Mouse (Mus musculus) stomach, postnatal 0 days (tissue): ENCODE measurements around the gene Mri1. TPM values are rescaled to one million over a fixed set of nuclear protein-coding genes. Genes with fewer than 3 reads are reported as not detected.
A peak's percentile ranks its signal among the peaks of the same experiment; 100 is the strongest.

Experiments used
- ATAC-seq: fragments of 200-750 bp; cut with Nextera tagmentation; 2 replicates; pipeline ENCODE4 v1.8.0; 2017; ENCODE audit not compliant: low FRiP score, low TSS enrichment
- DNase-seq: peaks from one replicate; pipeline ENCODE4 v3.0.0-alpha.2; 2016; ENCODE audit warnings: low spot score
- H3K27ac ChIP-seq: fragments of 300-500 bp; sonication (generic); replicated peaks from 2 replicates; pipeline ENCODE4 v1.5.1; 2014; ENCODE audit warnings: mild to moderate bottlenecking, control low read depth
- H3K27me3 ChIP-seq: fragments of 300-500 bp; sonication (generic); 2 replicates; pipeline ENCODE4 v1.6.1; 2014; ENCODE audit warnings: low read length; ENCODE audit not compliant: control insufficient read depth, insufficient read depth
- H3K36me3 ChIP-seq: fragments of 300-500 bp; sonication (generic); 2 replicates; pipeline ENCODE4 v1.6.1; 2014; ENCODE audit warnings: low read length, mixed read lengths; ENCODE audit not compliant: control insufficient read depth, insufficient read depth
- H3K4me1 ChIP-seq: fragments of 300-500 bp; sonication (generic); replicated peaks from 2 replicates; pipeline ENCODE4 v1.6.1; 2014; ENCODE audit warnings: antibody characterized with exemption; ENCODE audit not compliant: control insufficient read depth, insufficient read depth
- H3K4me2 ChIP-seq: fragments of 300-500 bp; sonication (generic); replicated peaks from 2 replicates; pipeline ENCODE4 v1.6.1; 2014; ENCODE audit warnings: low read depth, mild to moderate bottlenecking, control low read depth, moderate library complexity
- H3K4me3 ChIP-seq: fragments of 300-500 bp; sonication (generic); 2 replicates; pipeline ENCODE4 v1.5.1; 2014; ENCODE audit warnings: low read depth, low read length, control low read depth
- H3K9ac ChIP-seq: fragments of 300-500 bp; sonication (generic); 2 replicates; pipeline ENCODE4 v1.6.1; 2014; ENCODE audit warnings: mild to moderate bottlenecking, low read length, control low read depth, mixed read lengths
- H3K9me3 ChIP-seq: fragments of 300-500 bp; sonication (generic); 2 replicates; pipeline ENCODE4 v1.6.1; 2016; ENCODE audit warnings: low read length; ENCODE audit not compliant: control insufficient read depth
- CTCF ChIP-seq: IDR thresholded peaks from 2 replicates; pipeline ENCODE4 v1.5.1; 2016; ENCODE audit warnings: antibody characterized with exemption, low read depth, mild to moderate bottlenecking, moderate library complexity
- EP300 ChIP-seq: optimal IDR thresholded peaks from 2 replicates; pipeline ENCODE3; 2016; ENCODE audit warnings: antibody characterized with exemption
- WGBS: fragments of 180-500 bp; shearing (Covaris S2); extraction: QIAGEN DNeasy Blood & Tissue Kit; methylation state at CpG from one replicate; pipeline ENCODE4 v1.1.7; 2014; 5-methylcytosine and 5-hydroxymethylcytosine counted together
- microRNA counts: library from miRNA; unstranded; fragments of <30 nt; microRNA quantifications from one replicate; lab custom pipeline; 2015
- microRNA-seq: library from miRNA; unstranded; fragments of <30 nt; microRNA quantifications from one replicate; pipeline ENCODE4, GENCODE M21; 2016
- polyA plus RNA-seq: library from polyadenylated mRNA; unstranded; fragments of >200 nt; fragmentation: Nextera tagmentation; extraction: Ambion mirVana; gene quantifications from 2 replicates; pipeline ENCODE4 v1.2.1, GENCODE M21; 2015

Mri1 gene
- polyA plus RNA-seq, 1 experiment from 2014 or later: 61.7 TPM

DNA sequence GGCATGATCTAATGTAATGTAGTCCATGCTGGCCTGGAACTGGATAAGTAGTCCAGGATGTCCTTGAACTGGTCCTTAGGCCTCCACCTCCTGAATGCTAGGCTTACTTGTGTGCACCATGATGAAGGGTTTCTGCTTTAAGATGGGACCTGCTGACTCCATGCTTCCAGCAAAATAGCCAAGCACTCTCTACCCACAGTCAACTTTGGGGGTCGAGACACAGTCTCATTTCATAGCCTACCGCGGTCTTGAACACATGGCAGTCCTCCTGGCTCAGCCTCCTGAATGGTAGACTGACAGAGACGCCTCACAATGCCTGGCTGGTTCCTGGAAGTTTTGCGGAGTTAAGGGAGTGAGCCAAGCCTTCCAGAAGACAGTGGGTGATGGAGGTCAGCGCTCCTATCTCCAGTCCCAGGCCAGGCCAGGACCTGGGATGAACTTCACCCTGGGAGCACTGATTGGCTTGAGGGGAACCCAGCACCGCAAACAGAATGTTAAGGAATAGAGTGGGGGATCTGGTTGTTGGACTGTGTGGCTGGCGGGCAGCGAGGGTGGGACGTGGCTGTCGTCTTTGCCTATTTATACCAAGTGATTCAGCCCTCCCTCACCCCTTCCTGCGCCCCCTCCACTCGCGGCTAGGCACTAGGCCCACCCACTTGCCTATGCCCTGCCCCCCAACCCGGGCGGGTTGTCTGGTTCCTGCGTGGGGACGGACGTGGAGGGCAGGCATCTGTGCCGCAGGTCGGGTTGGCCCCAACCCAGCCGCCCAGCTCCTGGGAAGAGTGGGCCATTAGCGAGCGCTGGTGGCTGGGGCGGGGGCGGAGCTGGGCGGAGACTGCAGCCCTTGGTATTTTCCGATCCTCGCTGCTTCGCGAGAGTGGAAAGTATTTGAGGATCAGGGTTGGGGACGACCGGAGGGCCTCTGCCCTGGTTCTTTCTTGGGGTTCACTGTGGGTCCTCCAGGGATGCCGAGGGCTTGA is 53.9 kb downstream of the Mri1 start:
- H3K9me3 ChIP-seq: no peaks in the 10 kb centered on the region
- peak overlapping the region; percentile 93 for H3K9ac ChIP-seq
- WGBS: 6% methylated on average over 33 of the region's 34 CpGs
- DNase-seq: peak; percentile 85
- H3K27ac ChIP-seq: peak overlapping the region; percentile 99
- peak overlapping the region; percentile 92 for H3K4me2 ChIP-seq
- H3K4me3 ChIP-seq: peak overlapping the region; percentile 72
- peaks cover 19% of the 10 kb centered on the region for H3K4me1 ChIP-seq
- peaks cover 10% of the 10 kb centered on the region for H3K36me3 ChIP-seq
- H3K27me3 ChIP-seq: no peaks in the 10 kb centered on the region
- TF ChIP-seq EP300 (no peak), CTCF (no peak)
- ATAC-seq: peak; percentile 49

DNA sequence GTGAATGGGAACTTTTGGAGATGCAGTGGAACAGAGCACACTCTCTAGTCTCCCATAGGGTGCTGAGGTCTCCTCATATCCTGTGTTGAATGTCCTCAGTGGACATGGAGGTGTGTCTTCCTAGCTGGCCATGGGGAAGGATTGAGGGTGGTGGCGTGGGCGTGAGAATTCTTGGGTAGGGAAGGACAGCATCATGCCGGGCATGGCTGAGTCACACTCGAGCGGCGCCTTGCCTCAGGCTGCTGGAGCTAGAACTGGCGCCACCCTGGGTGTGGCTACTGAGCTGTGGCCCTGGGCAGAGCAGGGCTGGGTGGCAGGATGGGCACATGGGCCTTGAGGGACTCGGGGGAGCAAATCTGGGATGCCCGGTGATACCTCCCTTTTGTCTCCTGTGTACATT is 54.7 kb downstream of the Mri1 start:
- H3K4me1 ChIP-seq: peaks cover 22% of the 10 kb centered on the region
- H3K27ac ChIP-seq: peak overlapping the region; percentile 99
- 38% methylated on average over 9 of the region's 9 CpGs for WGBS
- H3K4me3 ChIP-seq: peak overlapping the region; percentile 72
- peak; percentile 65 for ATAC-seq
- peaks cover 8% of the 10 kb centered on the region; the same call in 1 of the 2 replicates for H3K36me3 ChIP-seq
- H3K4me2 ChIP-seq: peak overlapping the region; percentile 92
- DNase-seq: peak; percentile 89
- no peaks in the 10 kb centered on the region for H3K27me3 ChIP-seq
- TF ChIP-seq CTCF: no peak
- no peaks in the 10 kb centered on the region for H3K9me3 ChIP-seq
- peak overlapping the region; percentile 93 for H3K9ac ChIP-seq

DNA sequence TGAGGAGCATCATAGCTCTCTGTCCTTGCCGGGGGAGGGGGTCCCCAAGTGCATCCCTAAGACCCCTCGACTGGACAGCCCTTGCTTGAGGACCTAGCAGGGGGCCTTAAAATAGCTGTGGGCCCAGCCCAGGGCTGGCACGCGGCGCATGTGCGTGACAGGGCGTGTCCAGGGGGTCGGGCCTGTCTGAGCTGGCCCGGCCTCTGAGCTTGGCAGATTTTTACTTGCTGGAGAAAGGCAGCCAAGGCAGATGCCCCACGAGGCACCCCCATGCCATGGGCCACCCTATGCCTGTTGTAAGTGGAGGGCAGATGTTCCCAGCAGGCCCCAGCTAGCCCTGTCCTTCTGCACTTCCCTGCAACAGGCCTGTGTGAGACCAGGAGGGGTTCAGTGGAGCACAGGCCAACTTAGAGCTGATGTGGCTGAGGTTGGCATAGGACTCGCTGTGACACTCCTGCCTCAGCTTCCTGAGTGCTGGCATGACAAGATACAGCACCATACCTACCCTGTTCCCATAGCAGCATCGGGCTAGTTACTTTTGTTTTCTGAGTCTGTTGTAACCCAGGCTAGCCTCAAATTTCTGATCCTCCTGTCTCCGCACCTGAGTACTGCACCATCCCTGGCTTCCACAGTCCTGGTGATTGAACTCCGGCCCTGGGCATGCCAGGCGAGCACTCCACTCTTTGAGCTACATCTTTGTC is 55.4 kb downstream of the Mri1 start:
- peak; percentile 85 for DNase-seq
- peak; percentile 22 for ATAC-seq
- Histone ChIP-seq H3K9ac (peak overlapping the region; percentile 93), H3K27ac (peak overlapping the region; percentile 99), H3K4me3 (peak overlapping the region; percentile 72), H3K27me3 (no peaks in the 10 kb centered on the region), H3K9me3 (no peaks in the 10 kb centered on the region), H3K4me1 (peaks cover 22% of the 10 kb centered on the region), H3K4me2 (peak overlapping the region; percentile 92), H3K36me3 (peaks cover 8% of the 10 kb centered on the region; the same call in 1 of the 2 replicates)
- no peak for TF ChIP-seq CTCF
- no peak for TF ChIP-seq EP300
- 25% methylated on average over 15 of the region's 15 CpGs for WGBS

DNA sequence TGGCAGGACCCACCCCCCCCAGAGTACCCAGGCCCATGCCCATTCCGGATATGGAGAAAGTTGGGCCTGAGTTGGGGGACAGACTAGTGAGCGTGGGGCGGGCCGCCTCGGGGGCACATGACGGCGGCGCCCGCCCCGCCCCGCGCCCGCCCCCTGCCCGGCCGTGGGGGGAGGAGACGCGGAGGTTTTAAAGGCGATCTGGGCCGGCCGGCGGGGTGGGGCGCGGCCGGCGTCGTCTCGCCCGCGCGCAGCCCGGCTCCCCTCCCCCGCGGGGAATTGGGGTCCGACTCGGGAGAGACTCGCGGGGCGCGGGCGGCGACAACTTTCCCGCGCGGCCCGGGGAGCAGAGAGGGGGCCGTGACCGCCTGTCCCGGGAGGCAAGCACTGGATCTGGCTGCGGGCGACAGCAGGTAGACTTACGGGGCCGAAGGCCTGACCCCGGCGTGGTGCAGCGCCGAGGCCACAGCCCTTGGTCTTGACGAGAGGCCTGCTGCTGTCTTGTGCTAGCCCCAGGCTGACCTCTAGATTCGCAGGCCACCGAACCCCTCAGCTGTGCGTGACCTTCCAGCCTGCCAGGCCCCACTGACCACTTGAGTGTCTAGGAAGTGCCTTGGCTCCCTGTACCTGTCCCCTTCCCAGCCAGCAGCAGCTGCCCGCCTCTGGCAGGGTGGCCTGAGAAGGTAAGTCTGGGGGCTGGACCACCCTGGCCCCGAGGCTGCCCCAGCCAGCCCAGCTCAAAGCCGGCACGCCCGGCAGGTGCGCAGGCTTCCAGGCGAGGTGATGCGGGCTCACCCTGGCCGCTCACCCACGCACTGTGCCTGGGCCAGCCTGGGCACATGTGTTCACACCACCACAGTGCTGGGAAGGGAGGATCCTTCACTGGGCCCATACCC is 56.2 kb downstream of the Mri1 start:
- 2% methylated on average over 35 of the region's 70 CpGs for WGBS
- peak; percentile 22 for ATAC-seq

DNA sequence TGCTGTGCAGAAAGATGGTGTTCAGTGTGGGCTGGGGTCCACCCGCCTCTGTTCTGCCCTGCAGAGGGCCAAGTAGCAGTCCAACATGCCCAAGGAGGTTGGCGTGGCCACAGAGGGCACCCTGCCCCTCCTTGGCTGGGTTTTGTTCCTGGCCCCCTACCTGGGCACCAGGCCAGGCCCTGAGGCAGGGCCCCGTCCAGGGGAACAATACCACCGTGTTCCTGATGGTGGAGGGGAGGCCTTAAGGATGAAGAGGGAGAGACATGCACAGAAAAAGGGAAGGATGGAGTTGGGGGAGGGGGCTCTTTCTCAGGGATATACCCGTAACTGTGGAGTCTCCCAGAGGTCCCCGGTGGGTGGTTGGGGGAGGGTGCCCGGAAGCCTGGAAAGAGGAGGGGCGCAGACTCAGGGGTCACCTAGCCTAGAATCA is 57.0 kb downstream of the Mri1 start:
- ATAC-seq (no peak), DNase-seq (no peak)
- 18% methylated on average over 8 of the region's 8 CpGs for WGBS

More for the DNA sequence above, 56.2 kb downstream of the Mri1 start:
- H3K36me3 ChIP-seq: peaks cover 8% of the 10 kb centered on the region; the same call in 1 of the 2 replicates
- no peaks in the 10 kb centered on the region for H3K9me3 ChIP-seq
- peak overlapping the region; percentile 92 for H3K4me2 ChIP-seq
- peak overlapping the region; percentile 93 for H3K9ac ChIP-seq
- peak overlapping the region; percentile 99 for H3K27ac ChIP-seq
- DNase-seq: peak; percentile 86
- TF ChIP-seq EP300 (peak; percentile 45), CTCF (no peak)
- peak overlapping the region; percentile 72 for H3K4me3 ChIP-seq
- no peaks in the 10 kb centered on the region for H3K27me3 ChIP-seq
- H3K4me1 ChIP-seq: peaks cover 22% of the 10 kb centered on the region

More for the DNA sequence above, 57.0 kb downstream of the Mri1 start:
- TF ChIP-seq CTCF: 0 out of 2 replicates have a peak, but pooled peaks have one; percentile 10
- TF ChIP-seq EP300: no peak
- Histone ChIP-seq H3K4me2 (peak overlapping the region; percentile 92), H3K9me3 (no peaks in the 10 kb centered on the region), H3K27ac (peak overlapping the region; percentile 99), H3K27me3 (no peaks in the 10 kb centered on the region), H3K9ac (peak overlapping the region; percentile 93), H3K4me1 (peaks cover 22% of the 10 kb centered on the region), H3K4me3 (peak overlapping the region; percentile 72), H3K36me3 (peaks cover 2% of the 10 kb centered on the region; the same call in 1 of the 2 replicates)

MicroRNAs encoded within 50 kb of the gene (microRNA counts, 519-probe panel; counts per million panel counts)
- microRNA mmu-miR-23a (lab: Ali Mortazavi, UCI): 6,763 counts per million, percentile 87 among the panel's probes with 10 or more counts
- 7,180 counts per million, percentile 91 among the panel's probes with 10 or more counts for microRNA mmu-miR-27a (lab: Ali Mortazavi, UCI)

Small RNA genes within 50 kb of the gene (microRNA-seq; reads per million reads assigned to microRNA genes)
- gene Mir23a: 37,636 reads per million, percentile 98 among the genes with 10 or more reads in this experiment
- gene Mir24-2: not detected
- 1,564 reads per million, percentile 76 among the genes with 10 or more reads in this experiment for gene Mir27a
- not detected for gene Mir3074-2

Other genes starting within 250 kb of the Mri1 start
- 5.8 and 6.1 TPM in 2 replicates for gene 2210011C24Rik, start 245.2 kb downstream of the Mri1 start, polyA plus RNA-seq
- gene Palm3, start 235.9 kb downstream of the Mri1 start, polyA plus RNA-seq: 0.96 and 1.3 TPM in 2 replicates
- 0.40 and 0.44 TPM in 2 replicates for gene Il27ra, start 214.7 kb downstream of the Mri1 start, polyA plus RNA-seq
- 0.17 TPM in 1 of 2 replicates, not detected in the other for gene Rln3, start 212.3 kb downstream of the Mri1 start, polyA plus RNA-seq
- 0.96 and 1.2 TPM in 2 replicates for gene Gm10643, start 192.2 kb downstream of the Mri1 start, polyA plus RNA-seq
- gene Rfx1, start 190.5 kb downstream of the Mri1 start, polyA plus RNA-seq: 2.7 and 3.0 TPM in 2 replicates
- gene Dcaf15, start 152.6 kb downstream of the Mri1 start, polyA plus RNA-seq: 4.1 and 4.4 TPM in 2 replicates
- 0.11 and 0.21 TPM in 2 replicates for gene Podnl1, start 131.3 kb downstream of the Mri1 start, polyA plus RNA-seq
- gene Cc2d1a, start 109.4 kb downstream of the Mri1 start, polyA plus RNA-seq: 15.8 and 17.5 TPM in 2 replicates
- gene 4930432K21Rik, start 109.3 kb downstream of the Mri1 start, polyA plus RNA-seq: 0.28 and 0.40 TPM in 2 replicates
- gene Nanos3, start 72.1 kb downstream of the Mri1 start, polyA plus RNA-seq: 2.0 and 4.4 TPM in 2 replicates
- 8.0 and 9.7 TPM in 2 replicates for gene Zswim4, start 20.3 kb downstream of the Mri1 start, polyA plus RNA-seq
- 299 and 309 TPM in 2 replicates for gene D8Ertd738e, start 7.6 kb downstream of the Mri1 start, polyA plus RNA-seq
- 10.1 and 10.4 TPM in 2 replicates for gene Ccdc130, start 13.1 kb upstream of the Mri1 start, polyA plus RNA-seq
- gene Cacna1a, start 131.1 kb upstream of the Mri1 start, polyA plus RNA-seq: 2.6 and 2.9 TPM in 2 replicates